Mouse (Mus musculus): ENCODE data around the gene Prlh.

The Prlh gene

GRCm38 (mm10) chr1:90953688-90954087 is 780 bp downstream of the Prlh start:
- DNase-seq (ENCODE audit: low read depth, low spot score): no peak

- peak; percentile 87 for DNase-seq (ENCODE audit: low read depth, low spot score)
These were observed 3.6 kb downstream of the Prlh start for GRCm38 (mm10) chr1:90956245-90957096.

GRCm38 (mm10) chr1:90962526-90962925 is 9.6 kb downstream of the Prlh start:
- DNase-seq (ENCODE audit: low read depth, low spot score): no peak

- no peak for DNase-seq (ENCODE audit: low read depth, low spot score)
These were observed 10.1 kb downstream of the Prlh start for GRCm38 (mm10) chr1:90962994-90963393.

GRCm38 (mm10) chr1:90967583-90967982 is 14.7 kb downstream of the Prlh start:
- no peak for DNase-seq (ENCODE audit: low read depth, low spot score)

GRCm38 (mm10) chr1:90968649-90969048 is 15.7 kb downstream of the Prlh start:
- no peak for DNase-seq (ENCODE audit: low read depth, low spot score)

- DNase-seq (ENCODE audit: low read depth, low spot score): no peak
These were observed 16.5 kb downstream of the Prlh start, which contains the start of gene Rab17 for GRCm38 (mm10) chr1:90969347-90969784. Rab17 (minus strand) TSS chr1:90969661.

GRCm38 (mm10) chr1:90969881-90970390 is 17.0 kb downstream of the Prlh start:
- no peak for DNase-seq (ENCODE audit: low read depth, low spot score)

GRCm38 (mm10) chr1:90972911-90973573 is 20.1 kb downstream of the Prlh start:
- peak; percentile 95 for DNase-seq (ENCODE audit: low read depth, low spot score)

- no peak for DNase-seq (ENCODE audit: low read depth, low spot score)
These were observed 20.6 kb downstream of the Prlh start for GRCm38 (mm10) chr1:90973574-90973911.

- DNase-seq (ENCODE audit: low read depth, low spot score): no peak
These were observed 22.2 kb downstream of the Prlh start for GRCm38 (mm10) chr1:90974906-90975649.

- no peak for DNase-seq (ENCODE audit: low read depth, low spot score)
These were observed 23.1 kb downstream of the Prlh start for GRCm38 (mm10) chr1:90975960-90976359.

GRCm38 (mm10) chr1:90980638-90981330 is 27.9 kb downstream of the Prlh start:
- DNase-seq (ENCODE audit: low read depth, low spot score): no peak

- DNase-seq (ENCODE audit: low read depth, low spot score): no peak
These were observed 28.4 kb downstream of the Prlh start for GRCm38 (mm10) chr1:90981346-90981745.

- DNase-seq (ENCODE audit: low read depth, low spot score): no peak
These were observed 43.0 kb downstream of the Prlh start for GRCm38 (mm10) chr1:90995916-90996315.

GRCm38 (mm10) chr1:90997136-90997535 is 44.2 kb downstream of the Prlh start:
- no peak for DNase-seq (ENCODE audit: low read depth, low spot score)

- no peak for DNase-seq (ENCODE audit: low read depth, low spot score)
These were observed 44.7 kb downstream of the Prlh start for GRCm38 (mm10) chr1:90997641-90998040.

- DNase-seq (ENCODE audit: low read depth, low spot score): peak; percentile 31
These were observed 45.5 kb downstream of the Prlh start, which contains the start of gene Lrrfip1 for GRCm38 (mm10) chr1:90998268-90998890. Lrrfip1 (plus strand) TSS chr1:90998737.

GRCm38 (mm10) chr1:90998891-90999611 is 46.1 kb downstream of the Prlh start:
- peak; percentile 29 for DNase-seq (ENCODE audit: low read depth, low spot score)
